Mouse (Mus musculus) adrenal gland, adult 18-20 months (tissue): ENCODE data around the gene Borcs6. TPM values are rescaled to one million over a fixed set of nuclear protein-coding genes. Genes with fewer than 3 reads are reported as not detected.
"Not testable (repeated sequence)": the region's sequence is repeated elsewhere in the genome, so short reads cannot be mapped to it uniquely, and the experiment has no call there.

Experiments used
- DNase-seq, 2 experiments: peaks; one replicate each; pipeline ENCODE4 v3.0.0; 2021 to 2022; ENCODE audit warnings: low spot score in 2 of 2
- long read RNA-seq, 2 experiments: library from polyadenylated mRNA; stranded (forward); transcript quantifications; one replicate each; pipeline ENCODE4 v2.0.0; 2021
- total RNA-seq, 2 experiments: library from RNA; stranded (reverse); gene quantifications; 1 replicate in 1 of 2; 2 replicates in 1 of 2; pipeline ENCODE4 v1.2.3; 2021

The Borcs6 gene
- total RNA-seq, result 10 to 100 TPM; 23.7 to 23.9 TPM
- long read RNA-seq, experiment 1, transcript Borcs6-201 (1 exons, 1,862 nt), result major isoform, 11 of 11 reads
- long read RNA-seq, experiment 1, partial matches to known transcripts, result 0 of 11 reads
- long read RNA-seq, experiment 1, other reads (novel, unspliced or antisense), result 0 of 11 reads
- long read RNA-seq, experiment 2, transcript Borcs6-201 (1 exons, 1,862 nt), result major isoform, 61 of 61 reads
- long read RNA-seq, experiment 2, partial matches to known transcripts, result 0 of 61 reads
- long read RNA-seq, experiment 2, other reads (novel, unspliced or antisense), result 0 of 61 reads

- DNase-seq, result peak; percentile 83 to 88
Measured at GRCm38 (mm10) chr11:69059357-69059974, at the start of gene Borcs6. TSS of gene Borcs6 (plus strand) at chr11:69059717.

- no peak for DNase-seq
Measured at GRCm38 (mm10) chr11:69010400-69011323, 48.9 kb upstream of the Borcs6 start.

DNA sequence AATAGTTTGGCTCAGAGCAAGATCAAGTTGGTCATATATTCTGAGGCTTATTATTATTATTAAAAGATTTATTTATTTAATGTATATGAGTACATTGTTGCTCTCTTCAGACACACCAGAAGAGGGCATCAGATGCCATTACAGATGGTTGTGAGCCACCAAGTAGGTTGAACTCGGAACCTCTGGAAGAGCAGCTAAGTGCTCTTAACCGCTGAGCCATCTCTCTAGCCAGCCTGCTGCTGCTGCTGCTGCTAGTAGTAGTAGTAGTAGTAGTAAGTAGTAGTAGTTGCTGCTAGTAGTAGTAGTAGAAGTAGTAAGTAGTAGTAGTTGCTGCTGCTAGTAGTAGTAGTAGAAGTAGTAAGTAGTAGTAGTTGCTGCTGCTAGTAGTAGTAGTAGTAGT is 48.1 kb upstream of the Borcs6 start:
- DNase-seq, result not testable (repeated sequence)

DNA sequence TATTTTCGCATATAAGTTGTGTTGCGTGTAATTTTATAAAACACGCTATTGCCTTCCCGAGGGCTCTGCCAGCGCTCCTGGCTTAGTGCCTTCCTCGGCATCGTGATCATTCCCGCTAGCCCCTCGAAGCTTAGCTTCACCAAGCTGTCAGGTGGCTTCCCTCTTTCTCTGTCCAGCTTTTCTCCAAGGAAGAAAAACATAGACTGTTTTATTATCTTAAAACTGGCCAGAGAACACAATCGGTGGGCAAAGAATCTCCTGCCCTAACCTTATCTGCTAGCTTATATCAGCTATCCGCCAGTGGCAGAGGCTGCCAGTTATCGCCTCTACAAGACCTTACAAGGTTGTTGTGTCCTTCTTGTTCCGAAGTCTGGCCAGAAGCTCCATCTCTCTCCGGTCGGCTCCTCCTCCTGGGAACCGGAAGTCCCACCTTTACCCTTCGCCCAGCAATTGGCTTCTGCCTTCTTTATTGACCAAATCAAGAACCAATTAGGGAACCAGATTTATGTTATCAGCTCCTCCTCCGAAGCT is 47.4 kb upstream of the Borcs6 start:
- DNase-seq, result peak; percentile 77 to 78

- DNase-seq, result peak; percentile 80 to 86
Measured at GRCm38 (mm10) chr11:69015644-69016441, 43.7 kb upstream of the Borcs6 start, which contains the start of gene Ctc1. TSS of gene Ctc1 (plus strand) at chr11:69015911.

DNA sequence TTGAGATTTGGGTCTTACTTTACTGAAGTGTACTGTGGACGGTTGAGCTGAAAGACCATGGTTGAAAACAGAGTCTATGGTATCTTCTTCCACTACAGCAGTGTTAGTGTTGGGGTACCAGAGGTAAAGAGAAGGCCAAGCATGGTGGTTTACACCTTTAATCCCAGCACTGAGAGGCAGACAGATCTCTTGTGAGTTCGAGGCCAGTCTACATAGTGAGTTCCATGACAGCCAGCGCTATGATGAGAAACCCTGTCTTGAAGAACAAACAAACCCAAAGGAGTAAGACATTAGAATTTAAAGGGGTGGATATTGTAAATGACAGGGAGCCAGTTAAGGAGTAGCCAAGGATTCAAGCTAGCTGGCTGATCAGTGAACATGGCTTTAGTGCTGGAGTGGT is 42.8 kb upstream of the Borcs6 start:
- no peak for DNase-seq

GRCm38 (mm10) chr11:69020691-69021090 is 38.8 kb upstream of the Borcs6 start:
- DNase-seq, result no peak

DNA sequence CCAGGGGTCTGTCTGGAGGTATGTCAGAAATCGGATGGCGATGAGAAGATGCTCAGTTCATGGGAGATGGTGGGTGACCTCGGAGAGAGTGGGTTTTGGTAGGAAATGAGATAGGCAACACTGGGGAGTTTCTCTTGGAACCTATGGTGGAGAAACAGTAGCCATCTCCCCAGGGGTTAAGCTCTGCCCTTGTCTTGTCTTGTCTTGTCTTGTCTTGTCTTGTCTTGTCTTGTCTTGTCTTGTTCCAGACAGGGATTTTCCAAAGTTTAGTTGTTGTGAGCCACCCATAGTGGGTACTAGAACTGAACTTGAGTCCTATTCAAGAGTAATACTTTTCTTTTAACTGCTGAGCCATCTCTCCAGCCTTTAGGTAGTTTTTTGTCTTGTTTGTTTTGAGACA is 33.0 kb upstream of the Borcs6 start:
- no peak for DNase-seq

DNA sequence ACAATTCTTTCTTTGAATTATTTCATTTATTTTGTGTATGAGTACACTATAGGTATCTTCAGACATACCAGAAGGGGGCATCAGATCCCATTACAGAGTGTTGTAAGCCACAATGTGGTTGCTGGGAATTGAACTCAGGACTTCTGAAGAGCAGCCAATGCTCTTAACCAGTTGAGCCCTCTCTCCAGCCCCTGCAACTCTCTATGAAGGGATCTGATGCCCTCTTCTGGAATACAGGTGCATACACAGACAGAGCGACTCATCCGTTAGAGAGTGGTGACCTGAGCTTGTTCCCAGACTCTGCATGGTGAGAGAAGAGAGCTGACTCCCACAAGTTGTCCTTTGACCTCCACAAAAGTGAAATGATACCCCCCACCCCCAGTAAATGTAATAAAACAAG is 30.7 kb upstream of the Borcs6 start:
- DNase-seq, result no peak

GRCm38 (mm10) chr11:69033552-69033951 is 26.0 kb upstream of the Borcs6 start:
- no peak for DNase-seq

DNA sequence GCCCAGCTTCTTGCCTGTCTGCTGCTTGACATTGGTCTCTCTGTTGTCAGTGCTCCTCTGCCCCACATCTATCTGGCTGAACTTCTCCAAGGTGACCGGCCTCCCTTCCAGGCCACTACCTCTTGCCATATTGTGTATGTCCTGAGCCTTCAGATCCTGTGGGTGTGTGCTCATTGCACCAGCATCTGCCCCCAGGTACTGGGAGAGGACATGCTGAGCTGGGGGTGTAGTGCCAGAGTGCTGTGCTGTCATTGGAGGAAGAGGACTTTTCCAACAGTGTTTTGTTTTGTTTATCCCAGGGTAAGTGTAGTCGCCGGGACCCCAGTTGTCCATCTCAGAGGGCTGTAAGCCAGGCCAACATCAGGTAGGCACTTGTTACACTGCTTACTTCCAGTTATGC is 24.9 kb upstream of the Borcs6 start:
- DNase-seq, result no peak

DNA sequence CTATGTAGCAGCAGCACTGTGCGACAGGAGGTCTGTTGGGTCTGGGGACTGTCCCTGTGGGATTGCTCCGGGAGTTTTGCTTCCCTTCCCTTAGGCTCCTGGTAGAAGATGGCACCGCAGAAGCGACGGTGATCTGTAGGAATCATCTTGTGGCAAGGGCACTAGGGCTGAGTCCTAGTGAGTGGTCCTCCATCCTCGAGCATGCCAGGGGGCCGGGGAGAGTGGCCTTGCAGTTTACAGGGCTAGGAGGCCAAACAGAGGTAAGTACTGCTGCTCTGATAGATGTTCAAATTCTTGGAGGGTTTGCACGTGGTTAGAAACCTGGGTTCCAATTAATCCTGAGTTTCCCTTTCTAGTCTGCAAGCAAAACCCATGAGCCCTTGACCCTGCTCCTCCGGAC is 24.1 kb upstream of the Borcs6 start:
- no peak for DNase-seq

GRCm38 (mm10) chr11:69035849-69036248 is 23.7 kb upstream of the Borcs6 start:
- peak; percentile 73 to 80 for DNase-seq

- DNase-seq, result peak; percentile 95
Measured at GRCm38 (mm10) chr11:69036486-69037230, 22.9 kb upstream of the Borcs6 start.

DNA sequence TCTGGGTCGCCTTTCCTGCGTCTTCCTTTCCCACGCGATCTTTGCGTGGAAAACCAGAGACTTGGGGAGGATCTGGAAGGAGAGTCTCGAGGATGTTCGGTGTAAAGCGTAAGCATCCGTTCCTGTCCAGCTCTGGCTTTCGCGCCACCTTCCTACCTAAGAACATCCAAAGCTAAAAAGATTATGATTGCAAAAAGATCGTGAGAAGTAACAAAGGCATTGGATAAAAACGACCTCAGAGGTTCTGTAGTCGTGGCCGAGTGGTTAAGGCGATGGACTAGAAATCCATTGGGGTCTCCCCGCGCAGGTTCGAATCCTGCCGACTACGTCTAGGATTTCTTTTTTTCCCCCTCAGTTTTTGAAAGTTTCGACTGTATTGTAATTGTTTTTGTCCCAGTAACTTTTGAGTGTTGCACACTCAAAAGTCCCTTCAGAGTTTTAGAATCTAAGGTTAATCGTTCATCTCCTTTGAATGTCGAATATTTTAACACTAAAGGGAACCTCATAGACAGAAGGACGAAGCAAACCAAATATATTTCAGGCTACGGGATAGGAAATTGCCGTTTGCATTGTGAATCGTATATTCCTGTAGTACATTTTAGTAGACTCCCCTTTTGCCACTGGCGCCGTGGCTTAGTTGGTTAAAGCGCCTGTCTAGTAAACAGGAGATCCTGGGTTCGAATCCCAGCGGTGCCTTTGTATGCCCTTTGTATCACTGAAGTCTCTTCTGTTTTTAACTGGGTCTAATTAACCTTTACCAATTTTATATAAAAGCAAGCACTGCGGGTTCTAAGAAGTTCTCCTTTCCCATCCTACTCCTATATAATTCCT is 22.1 kb upstream of the Borcs6 start:
- peak; percentile 83 to 91 for DNase-seq

GRCm38 (mm10) chr11:69038173-69038572 is 21.3 kb upstream of the Borcs6 start:
- DNase-seq, result no peak

- DNase-seq, result peak; percentile 61 to 66
Measured at GRCm38 (mm10) chr11:69045531-69046394, 13.8 kb upstream of the Borcs6 start, which contains the start of gene Aurkb. TSS of gene Aurkb (plus strand) at chr11:69045647.

GRCm38 (mm10) chr11:69046395-69046774 is 13.1 kb upstream of the Borcs6 start:
- no peak for DNase-seq
